Mouse (Mus musculus): ENCODE results near the gene Pitpna. TPM values are rescaled to one million over a fixed set of nuclear protein-coding genes. Genes with fewer than 3 reads are reported as not detected.

Gene Pitpna
- polyA plus RNA-seq, 1 experiment = 160 TPM

GRCm38 (mm10) chr11:75561410-75561791 is 26.5 kb upstream of the Pitpna start:
- H3K27ac ChIP-seq (ENCODE audit: insufficient read depth, low read length) = no peak overlapping the region
- peaks cover 5% of the 10 kb centered on the region; the same call in 1 of the 2 replicates for H3K4me1 ChIP-seq (ENCODE audit: control insufficient read depth, insufficient read depth, low read length)
- H3K4me3 ChIP-seq (ENCODE audit: insufficient read depth, low read length) = no peak overlapping the region
- TF ChIP-seq POLR2A (IDR thresholded peaks at IDR 0.05; ENCODE audit: low read depth, low read length) (no peak), CTCF (IDR thresholded peaks at IDR 0.05; ENCODE audit: borderline replicate concordance, insufficient read depth, low read length) (no peak)

GRCm38 (mm10) chr11:75562840-75563239 is 25.1 kb upstream of the Pitpna start:
- Histone ChIP-seq H3K27ac (ENCODE audit: insufficient read depth, low read length) (no peak overlapping the region), H3K4me3 (ENCODE audit: insufficient read depth, low read length) (no peak overlapping the region), H3K4me1 (ENCODE audit: control insufficient read depth, insufficient read depth, low read length) (peaks cover 5% of the 10 kb centered on the region; the same call in 1 of the 2 replicates)
- TF ChIP-seq CTCF (IDR thresholded peaks at IDR 0.05; ENCODE audit: borderline replicate concordance, insufficient read depth, low read length) (no peak), POLR2A (IDR thresholded peaks at IDR 0.05; ENCODE audit: low read depth, low read length) (no peak)

- TF ChIP-seq POLR2A (IDR thresholded peaks at IDR 0.05; ENCODE audit: low read depth, low read length) = no peak
- no peak for TF ChIP-seq CTCF (IDR thresholded peaks at IDR 0.05; ENCODE audit: borderline replicate concordance, insufficient read depth, low read length)
- Histone ChIP-seq H3K4me1 (ENCODE audit: control insufficient read depth, insufficient read depth, low read length) (peaks cover 5% of the 10 kb centered on the region; the same call in 1 of the 2 replicates), H3K27ac (ENCODE audit: insufficient read depth, low read length) (peak overlapping the region; percentile 79), H3K4me3 (ENCODE audit: insufficient read depth, low read length) (no peak overlapping the region)
These were observed 23.9 kb upstream of the Pitpna start for GRCm38 (mm10) chr11:75563851-75564548.

- TF ChIP-seq CTCF (IDR thresholded peaks at IDR 0.05; ENCODE audit: borderline replicate concordance, insufficient read depth, low read length) = no peak
- TF ChIP-seq POLR2A (IDR thresholded peaks at IDR 0.05; ENCODE audit: low read depth, low read length) = no peak
- Histone ChIP-seq H3K27ac (ENCODE audit: insufficient read depth, low read length) (no peak overlapping the region), H3K4me3 (ENCODE audit: insufficient read depth, low read length) (no peak overlapping the region), H3K4me1 (ENCODE audit: control insufficient read depth, insufficient read depth, low read length) (peaks cover 5% of the 10 kb centered on the region; the same call in 1 of the 2 replicates)
These were observed 22.0 kb upstream of the Pitpna start for GRCm38 (mm10) chr11:75565849-75566248.

GRCm38 (mm10) chr11:75566276-75567196 is 21.4 kb upstream of the Pitpna start:
- H3K4me1 ChIP-seq (ENCODE audit: control insufficient read depth, insufficient read depth, low read length) = peaks cover 5% of the 10 kb centered on the region; the same call in 1 of the 2 replicates
- no peak overlapping the region for H3K27ac ChIP-seq (ENCODE audit: insufficient read depth, low read length)
- TF ChIP-seq POLR2A (IDR thresholded peaks at IDR 0.05; ENCODE audit: low read depth, low read length) (no peak), CTCF (IDR thresholded peaks at IDR 0.05; ENCODE audit: borderline replicate concordance, insufficient read depth, low read length) (no peak)
- no peak overlapping the region for H3K4me3 ChIP-seq (ENCODE audit: insufficient read depth, low read length)

- no peak for TF ChIP-seq POLR2A (IDR thresholded peaks at IDR 0.05; ENCODE audit: low read depth, low read length)
- no peak for TF ChIP-seq CTCF (IDR thresholded peaks at IDR 0.05; ENCODE audit: borderline replicate concordance, insufficient read depth, low read length)
- H3K4me3 ChIP-seq (ENCODE audit: insufficient read depth, low read length) = no peak overlapping the region
These were observed 20.4 kb upstream of the Pitpna start for GRCm38 (mm10) chr11:75567346-75568114.

GRCm38 (mm10) chr11:75568115-75568511 is 19.8 kb upstream of the Pitpna start:
- Histone ChIP-seq H3K27ac (ENCODE audit: insufficient read depth, low read length) (no peak overlapping the region), H3K4me1 (ENCODE audit: control insufficient read depth, insufficient read depth, low read length) (peaks cover 5% of the 10 kb centered on the region; the same call in 1 of the 2 replicates), H3K4me3 (ENCODE audit: insufficient read depth, low read length) (no peak overlapping the region)
- no peak for TF ChIP-seq CTCF (IDR thresholded peaks at IDR 0.05; ENCODE audit: borderline replicate concordance, insufficient read depth, low read length)
- no peak for TF ChIP-seq POLR2A (IDR thresholded peaks at IDR 0.05; ENCODE audit: low read depth, low read length)

More at GRCm38 (mm10) chr11:75567346-75568114, 20.4 kb upstream of the Pitpna start:
- Histone ChIP-seq H3K4me1 (ENCODE audit: control insufficient read depth, insufficient read depth, low read length) (peaks cover 5% of the 10 kb centered on the region; the same call in 1 of the 2 replicates), H3K27ac (ENCODE audit: insufficient read depth, low read length) (no peak overlapping the region)

GRCm38 (mm10) chr11:75568962-75569361 is 18.9 kb upstream of the Pitpna start:
- TF ChIP-seq POLR2A (IDR thresholded peaks at IDR 0.05; ENCODE audit: low read depth, low read length) (no peak), CTCF (IDR thresholded peaks at IDR 0.05; ENCODE audit: borderline replicate concordance, insufficient read depth, low read length) (no peak)

More at GRCm38 (mm10) chr11:75568962-75569361, 18.9 kb upstream of the Pitpna start:
- Histone ChIP-seq H3K4me3 (ENCODE audit: insufficient read depth, low read length) (no peak overlapping the region), H3K4me1 (ENCODE audit: control insufficient read depth, insufficient read depth, low read length) (peaks cover 2% of the 10 kb centered on the region; the same call in 1 of the 2 replicates), H3K27ac (ENCODE audit: insufficient read depth, low read length) (no peak overlapping the region)

Measured in embryonic fibroblast, embryonic 13.5 days (primary cell).